Mouse (Mus musculus) small intestine, adult 2 months (tissue): ENCODE measurements around the gene Bcl2.

ENCODE experiments used
- CTCF ChIP-seq: fragments of 200-500 bp; IDR thresholded peaks from 2 replicates; pipeline ENCODE4 v1.5.1; 2012; ENCODE audit warnings: low read depth, mild to moderate bottlenecking, control low read depth, inconsistent platforms, low read length, moderate library complexity, mixed read lengths; ENCODE audit not compliant: insufficient replicate concordance, insufficient read length; ENCODE audit errors: extremely low read depth
- POLR2A ChIP-seq: fragments of 200-500 bp; IDR thresholded peaks from 2 replicates; pipeline ENCODE4 v1.6.1; 2012; ENCODE audit warnings: low read depth, mild to moderate bottlenecking, control low read depth, inconsistent platforms, low read length, moderate library complexity

DNA sequence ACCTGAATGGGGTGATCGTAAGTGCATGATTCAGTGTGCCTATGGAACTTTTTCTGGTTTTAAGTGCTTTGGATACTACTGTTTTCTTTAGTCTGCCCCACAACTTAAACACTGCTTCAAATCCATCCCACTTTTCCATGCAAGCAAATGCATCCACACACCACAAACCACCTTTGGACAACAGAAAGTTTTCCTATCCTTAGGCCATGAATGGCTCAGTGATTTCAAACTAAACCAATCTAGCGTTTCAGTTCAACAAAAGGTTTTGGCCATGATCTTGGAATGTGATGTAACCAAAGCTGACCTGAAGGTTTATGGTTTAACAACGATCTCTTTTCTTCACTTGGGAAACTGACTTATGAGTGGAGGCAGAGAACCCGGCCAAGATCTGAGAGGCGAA is 51.6 kb downstream of the Bcl2 start:
- TF ChIP-seq CTCF (no peak), POLR2A (no peak)
